Mouse (Mus musculus) kidney, adult 11 months (tissue): ENCODE measurements around the gene Sppl3.
"Not testable (repeated sequence)": the region's sequence is repeated elsewhere in the genome, so short reads cannot be mapped to it uniquely, and the experiment has no call there.

ENCODE experiments used
- DNase-seq: peaks from one replicate; pipeline ENCODE4 v3.0.0; 2022

Gene Sppl3

GRCm38 (mm10) chr5:115081636-115082035 is 70.7 kb downstream of the Sppl3 start:
- no peak for DNase-seq

- DNase-seq, result no peak
These were observed 72.6 kb downstream of the Sppl3 start for GRCm38 (mm10) chr5:115083492-115083891.

- no peak for DNase-seq
These were observed 74.7 kb downstream of the Sppl3 start for GRCm38 (mm10) chr5:115085675-115086074.

GRCm38 (mm10) chr5:115089592-115090268 is 78.8 kb downstream of the Sppl3 start:
- DNase-seq, result no peak

GRCm38 (mm10) chr5:115091015-115091414 is 80.1 kb downstream of the Sppl3 start:
- DNase-seq, result no peak

GRCm38 (mm10) chr5:115091776-115092175 is 80.8 kb downstream of the Sppl3 start:
- no peak for DNase-seq

- DNase-seq, result no peak
These were observed 87.3 kb downstream of the Sppl3 start, which contains the start of gene Gm10401 for GRCm38 (mm10) chr5:115098195-115098594. TSS of gene Gm10401 (minus strand) at chr5:115098295.

GRCm38 (mm10) chr5:115099530-115099929 is 88.6 kb downstream of the Sppl3 start:
- DNase-seq, result no peak

GRCm38 (mm10) chr5:115099991-115100390 is 89.1 kb downstream of the Sppl3 start:
- no peak for DNase-seq

GRCm38 (mm10) chr5:115100473-115100872 is 89.5 kb downstream of the Sppl3 start:
- no peak for DNase-seq

GRCm38 (mm10) chr5:115102231-115102630 is 91.3 kb downstream of the Sppl3 start:
- no peak for DNase-seq

GRCm38 (mm10) chr5:115103253-115103652 is 92.3 kb downstream of the Sppl3 start:
- DNase-seq, result not testable (repeated sequence)

- DNase-seq, result no peak
These were observed 100.2 kb downstream of the Sppl3 start for GRCm38 (mm10) chr5:115111156-115111555.

GRCm38 (mm10) chr5:115113244-115113643 is 102.3 kb downstream of the Sppl3 start:
- no peak for DNase-seq

- no peak for DNase-seq
These were observed 103.6 kb downstream of the Sppl3 start for GRCm38 (mm10) chr5:115114501-115114900.

- DNase-seq, result no peak
These were observed 105.5 kb downstream of the Sppl3 start for GRCm38 (mm10) chr5:115116426-115116825.

GRCm38 (mm10) chr5:115117467-115117866 is 106.5 kb downstream of the Sppl3 start:
- no peak for DNase-seq

- peak; percentile 93 for DNase-seq
These were observed 108.1 kb downstream of the Sppl3 start, which contains the start of gene Acads for GRCm38 (mm10) chr5:115118961-115119570. TSS of gene Acads (minus strand) at chr5:115119346.

GRCm38 (mm10) chr5:115120978-115121377 is 110.0 kb downstream of the Sppl3 start:
- no peak for DNase-seq

GRCm38 (mm10) chr5:115124690-115125089 is 113.8 kb downstream of the Sppl3 start:
- DNase-seq, result no peak

GRCm38 (mm10) chr5:115125211-115125871 is 114.4 kb downstream of the Sppl3 start:
- DNase-seq, result peak; percentile 82

GRCm38 (mm10) chr5:115126578-115127312 is 115.8 kb downstream of the Sppl3 start:
- no peak for DNase-seq
